Mouse (Mus musculus) adrenal gland, postnatal 14 days (tissue): Measurements from ENCODE around the gene Abhd11. TPM values are rescaled to one million over a fixed set of nuclear protein-coding genes. Genes with fewer than 3 reads are reported as not detected.
A peak's percentile ranks its signal among the peaks of the same experiment; 100 is the strongest.

Experiments used
- DNase-seq: peaks from one replicate; pipeline ENCODE4 v3.0.0; 2021; ENCODE audit warnings: mixed read lengths
- total RNA-seq: library from RNA; stranded (reverse); gene quantifications from 2 replicates; pipeline ENCODE4 v1.2.3, GENCODE M21; 2021

Gene Abhd11
- total RNA-seq, 1 experiment from 2014 or later, result 66.7 TPM

- DNase-seq, result no peak
Observed at GRCm38 (mm10) chr5:134986298-134987268, 22.4 kb upstream of the Abhd11 start.

- DNase-seq, result no peak
Observed at GRCm38 (mm10) chr5:134989166-134989565, 19.8 kb upstream of the Abhd11 start.

GRCm38 (mm10) chr5:134989741-134990140 is 19.2 kb upstream of the Abhd11 start:
- DNase-seq, result no peak

- DNase-seq, result peak; percentile 52
Observed at GRCm38 (mm10) chr5:134992566-134992965, 16.4 kb upstream of the Abhd11 start.

GRCm38 (mm10) chr5:134998359-134998758 is 10.6 kb upstream of the Abhd11 start:
- DNase-seq, result no peak

GRCm38 (mm10) chr5:134999797-135000196 is 9.2 kb upstream of the Abhd11 start:
- DNase-seq, result no peak

GRCm38 (mm10) chr5:135000751-135001150 is 8.2 kb upstream of the Abhd11 start:
- DNase-seq, result no peak

- DNase-seq, result peak; percentile 57
Observed at GRCm38 (mm10) chr5:135001309-135001708, 7.6 kb upstream of the Abhd11 start.

- DNase-seq, result no peak
Observed at GRCm38 (mm10) chr5:135002151-135002550, 6.8 kb upstream of the Abhd11 start.

GRCm38 (mm10) chr5:135007802-135008571 is 965 bp upstream of the Abhd11 start:
- DNase-seq, result peak; percentile 45

GRCm38 (mm10) chr5:135009590-135010319 is 803 bp downstream of the Abhd11 start:
- peak; percentile 92 for DNase-seq

- DNase-seq, result no peak
Observed at GRCm38 (mm10) chr5:135010320-135010709, 1.4 kb downstream of the Abhd11 start.

GRCm38 (mm10) chr5:135010841-135011743 is 2.1 kb downstream of the Abhd11 start:
- no peak for DNase-seq

- DNase-seq, result peak; percentile 35
Observed at GRCm38 (mm10) chr5:135011809-135012613, 3.1 kb downstream of the Abhd11 start.

- peak; percentile 91 for DNase-seq
Observed at GRCm38 (mm10) chr5:135012671-135013441, 3.9 kb downstream of the Abhd11 start.

- DNase-seq, result peak; percentile 90
Observed at GRCm38 (mm10) chr5:135015497-135015896, 6.5 kb downstream of the Abhd11 start.

- DNase-seq, result no peak
Observed at GRCm38 (mm10) chr5:135016224-135016759, 7.3 kb downstream of the Abhd11 start.

- peak; percentile 89 for DNase-seq
Observed at GRCm38 (mm10) chr5:135021814-135022213, 12.9 kb downstream of the Abhd11 start.
